Mouse (Mus musculus) mesoderm, embryonic 11.5 days (tissue): ENCODE measurements around the gene Setd6.

Source experiments
- DNase-seq: peaks from one replicate; pipeline ENCODE4 v3.0.0-alpha.2; 2012; ENCODE audit warnings: low read depth, low spot score

The Setd6 gene

GRCm38 (mm10) chr8:95709579-95709978 lies 6.1 kb upstream of the Setd6 start:
- no peak for DNase-seq

GRCm38 (mm10) chr8:95711029-95711428 lies 4.7 kb upstream of the Setd6 start:
- DNase-seq, result no peak

GRCm38 (mm10) chr8:95712395-95712794 lies 3.3 kb upstream of the Setd6 start:
- no peak for DNase-seq

GRCm38 (mm10) chr8:95713100-95714010 lies 2.3 kb upstream of the Setd6 start:
- DNase-seq, result peak; percentile 76

GRCm38 (mm10) chr8:95714367-95714766 lies 1.3 kb upstream of the Setd6 start:
- DNase-seq, result no peak

- DNase-seq, result no peak
Observed at GRCm38 (mm10) chr8:95714837-95715413, 756 bp upstream of the Setd6 start.

GRCm38 (mm10) chr8:95716546-95717335 lies 1.1 kb downstream of the Setd6 start:
- no peak for DNase-seq

- no peak for DNase-seq
Observed at GRCm38 (mm10) chr8:95727625-95728024, 11.9 kb downstream of the Setd6 start.

GRCm38 (mm10) chr8:95738596-95738995 lies 22.9 kb downstream of the Setd6 start:
- no peak for DNase-seq

- no peak for DNase-seq
Observed at GRCm38 (mm10) chr8:95741732-95742131, 26.1 kb downstream of the Setd6 start.

GRCm38 (mm10) chr8:95748028-95748427 lies 32.3 kb downstream of the Setd6 start:
- no peak for DNase-seq

- DNase-seq, result no peak
Observed at GRCm38 (mm10) chr8:95751924-95752323, 36.2 kb downstream of the Setd6 start.

GRCm38 (mm10) chr8:95760323-95760722 lies 44.6 kb downstream of the Setd6 start:
- no peak for DNase-seq

- no peak for DNase-seq
Observed at GRCm38 (mm10) chr8:95764133-95764532, 48.5 kb downstream of the Setd6 start.
